Mouse (Mus musculus) erythroblast, embryonic 14.5 days (primary cell): Measurements from ENCODE around the gene Klhl24. TPM values are rescaled to one million over a fixed set of nuclear protein-coding genes. Genes with fewer than 3 reads are reported as not detected.

Source experiments
- H3K27me3 ChIP-seq: 2 replicates; pipeline ENCODE4 v1.6.1; 2012; ENCODE audit warnings: inconsistent platforms; ENCODE audit not compliant: control insufficient read depth
- H3K36me3 ChIP-seq: 2 replicates; pipeline ENCODE4 v1.6.1; 2012; ENCODE audit warnings: mild to moderate bottlenecking, inconsistent platforms; ENCODE audit not compliant: control insufficient read depth
- H3K4me1 ChIP-seq: 2 replicates; pipeline ENCODE4 v1.6.1; 2012; ENCODE audit warnings: inconsistent platforms; ENCODE audit not compliant: control insufficient read depth
- H3K4me3 ChIP-seq: replicated peaks from 2 replicates; pipeline ENCODE3; 2012; ENCODE audit warnings: moderate library complexity, mild to moderate bottlenecking, inconsistent platforms
- H3K9me3 ChIP-seq: 2 replicates; pipeline ENCODE4 v1.6.1; 2012; ENCODE audit warnings: low read length, inconsistent platforms, mixed read lengths; ENCODE audit not compliant: control insufficient read depth
- GATA1 ChIP-seq: IDR thresholded peaks from 2 replicates; pipeline ENCODE4 v1.6.1; 2012; ENCODE audit warnings: low read length, inconsistent platforms, mixed read lengths
- TAL1 ChIP-seq: IDR thresholded peaks from 3 replicates; pipeline ENCODE4 v1.6.1; 2012; ENCODE audit warnings: low read length, inconsistent platforms, mixed read lengths
- polyA plus RNA-seq: library from polyadenylated mRNA; stranded (reverse); fragments of >175 nt; gene quantifications from 2 replicates; pipeline ENCODE4 v1.2.3, GENCODE M21; 2012

The Klhl24 gene
- polyA plus RNA-seq = 0.43 and 0.48 TPM in 2 replicates

GRCm38 (mm10) chr16:20097069-20097710, at the start of gene Klhl24:
TSS of gene Klhl24 (plus strand) at chr16:20097542.
- Histone ChIP-seq H3K4me1 (peaks cover 20% of the 10 kb centered on the region), H3K9me3 (no peaks in the 10 kb centered on the region), H3K4me3 (peak within 1 kb of the TSS; percentile 88), H3K27me3 (no peaks in the 10 kb centered on the region), H3K36me3 (no peaks in the 10 kb centered on the region)
- TF ChIP-seq TAL1 = no peak
- no peak for TF ChIP-seq GATA1

GRCm38 (mm10) chr16:20052655-20053054, 44.7 kb upstream of the Klhl24 start:
- H3K4me1 ChIP-seq = no peaks in the 10 kb centered on the region
- H3K9me3 ChIP-seq = no peaks in the 10 kb centered on the region
- no peak overlapping the region for H3K4me3 ChIP-seq
- TF ChIP-seq TAL1 = no peak
- TF ChIP-seq GATA1 = no peak
- no peaks in the 10 kb centered on the region for H3K27me3 ChIP-seq
- no peaks in the 10 kb centered on the region for H3K36me3 ChIP-seq

- H3K4me3 ChIP-seq = no peak overlapping the region
- no peaks in the 10 kb centered on the region for H3K36me3 ChIP-seq
- H3K27me3 ChIP-seq = no peaks in the 10 kb centered on the region
- no peaks in the 10 kb centered on the region for H3K9me3 ChIP-seq
- no peaks in the 10 kb centered on the region for H3K4me1 ChIP-seq
- TF ChIP-seq TAL1 = no peak
- no peak for TF ChIP-seq GATA1
Measured at GRCm38 (mm10) chr16:20072770-20073169, 24.6 kb upstream of the Klhl24 start.

GRCm38 (mm10) chr16:20076675-20077074, 20.7 kb upstream of the Klhl24 start:
- H3K4me3 ChIP-seq = no peak overlapping the region
- H3K4me1 ChIP-seq = no peaks in the 10 kb centered on the region
- no peaks in the 10 kb centered on the region for H3K9me3 ChIP-seq
- TF ChIP-seq TAL1 (no peak), GATA1 (no peak)
- no peaks in the 10 kb centered on the region for H3K27me3 ChIP-seq
- no peaks in the 10 kb centered on the region for H3K36me3 ChIP-seq

DNA sequence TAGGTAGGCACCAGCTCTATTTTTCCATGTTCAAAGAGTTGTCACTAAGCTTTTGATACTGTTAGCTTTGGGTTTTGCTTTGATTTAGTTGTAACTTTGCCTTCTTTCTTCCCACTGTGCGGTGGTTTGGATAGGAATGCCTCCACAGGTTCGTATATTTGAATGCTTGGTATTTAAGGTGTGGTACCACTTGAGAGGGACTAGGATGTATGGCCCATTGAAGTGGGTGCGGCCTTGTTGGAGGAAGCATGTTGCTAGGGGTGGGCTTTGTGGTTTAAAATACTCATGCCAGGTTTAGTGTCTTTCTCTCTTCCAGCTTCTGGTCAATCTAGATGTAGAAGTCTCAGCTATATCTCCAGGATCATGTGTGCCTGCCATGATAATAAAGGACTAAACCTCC, 17.1 kb upstream of the Klhl24 start:
- Histone ChIP-seq H3K4me3 (no peak overlapping the region), H3K27me3 (no peaks in the 10 kb centered on the region), H3K4me1 (no peaks in the 10 kb centered on the region), H3K36me3 (no peaks in the 10 kb centered on the region), H3K9me3 (no peaks in the 10 kb centered on the region)
- no peak for TF ChIP-seq GATA1
- TF ChIP-seq TAL1 = no peak

- TF ChIP-seq GATA1 (no peak), TAL1 (no peak)
- Histone ChIP-seq H3K9me3 (no peaks in the 10 kb centered on the region), H3K4me3 (no peak overlapping the region), H3K4me1 (no peaks in the 10 kb centered on the region), H3K27me3 (no peaks in the 10 kb centered on the region), H3K36me3 (no peaks in the 10 kb centered on the region)
Measured at GRCm38 (mm10) chr16:20084623-20085022, 12.7 kb upstream of the Klhl24 start.

- no peak overlapping the region for H3K4me3 ChIP-seq
- no peaks in the 10 kb centered on the region for H3K9me3 ChIP-seq
- no peak for TF ChIP-seq GATA1
- TF ChIP-seq TAL1 = no peak
- H3K4me1 ChIP-seq = no peaks in the 10 kb centered on the region
- no peaks in the 10 kb centered on the region for H3K27me3 ChIP-seq
- H3K36me3 ChIP-seq = no peaks in the 10 kb centered on the region
Measured at GRCm38 (mm10) chr16:20085250-20085905, 12.0 kb upstream of the Klhl24 start.

DNA sequence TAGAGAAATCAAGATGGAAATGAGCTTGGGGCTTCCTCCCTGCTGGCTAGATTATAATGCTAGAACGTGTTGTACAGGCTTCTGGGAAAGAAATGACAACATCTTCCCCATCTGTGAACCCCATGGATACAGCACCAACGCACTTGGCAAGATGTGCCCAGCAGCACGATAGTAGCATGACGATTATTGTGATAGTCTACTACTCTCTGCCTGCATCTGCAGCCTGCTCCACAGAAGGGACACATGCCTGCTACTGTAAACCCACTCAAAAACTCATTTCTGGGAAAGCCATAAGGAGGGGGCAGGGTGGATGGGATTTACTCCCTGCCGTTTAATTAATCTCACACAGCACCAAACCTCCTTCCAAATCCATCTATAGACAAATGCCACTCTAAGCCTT, 10.4 kb upstream of the Klhl24 start:
- Histone ChIP-seq H3K27me3 (no peaks in the 10 kb centered on the region), H3K4me3 (no peak overlapping the region), H3K9me3 (no peaks in the 10 kb centered on the region), H3K4me1 (no peaks in the 10 kb centered on the region), H3K36me3 (no peaks in the 10 kb centered on the region)
- TF ChIP-seq GATA1 (no peak), TAL1 (no peak)

GRCm38 (mm10) chr16:20089636-20090035, 7.7 kb upstream of the Klhl24 start:
- Histone ChIP-seq H3K4me1 (no peaks in the 10 kb centered on the region), H3K27me3 (no peaks in the 10 kb centered on the region)

More at GRCm38 (mm10) chr16:20089636-20090035, 7.7 kb upstream of the Klhl24 start:
- Histone ChIP-seq H3K36me3 (no peaks in the 10 kb centered on the region), H3K9me3 (no peaks in the 10 kb centered on the region), H3K4me3 (no peak overlapping the region)
- TF ChIP-seq TAL1 (no peak), GATA1 (no peak)
